Mouse (Mus musculus) T-cell, adult 2 months (primary cell): ENCODE results near the gene Psg19.
"Not testable (repeated sequence)": the region's sequence is repeated elsewhere in the genome, so short reads cannot be mapped to it uniquely, and the experiment has no call there.

Source experiments
- DNase-seq: peaks from one replicate; pipeline ENCODE4 v3.0.0; 2022; ENCODE audit warnings: low spot score

Gene Psg19

DNA sequence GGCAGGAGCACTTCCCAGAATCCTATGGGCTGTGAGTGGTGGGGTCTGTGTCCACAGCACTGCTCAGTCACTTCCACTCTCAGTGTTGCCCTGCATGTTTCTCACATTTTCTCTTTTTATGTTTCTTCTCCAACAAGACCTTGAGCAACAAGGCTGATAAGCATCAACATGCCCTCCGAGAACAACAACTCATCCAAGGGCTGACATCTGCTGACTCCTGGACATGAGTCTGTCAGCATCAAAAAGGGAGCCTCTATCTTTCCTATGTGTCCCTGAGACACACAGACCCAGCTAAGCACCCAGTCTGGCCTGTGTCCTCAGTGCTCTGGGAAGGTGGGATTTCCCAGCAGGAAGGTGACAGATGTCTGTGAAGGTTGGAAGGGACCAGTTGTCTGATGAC, at the start of gene Psg19:
TSS of gene Psg19 (minus strand) at position 101 of the 400 bp plus-strand sequence.
- DNase-seq: no peak

DNA sequence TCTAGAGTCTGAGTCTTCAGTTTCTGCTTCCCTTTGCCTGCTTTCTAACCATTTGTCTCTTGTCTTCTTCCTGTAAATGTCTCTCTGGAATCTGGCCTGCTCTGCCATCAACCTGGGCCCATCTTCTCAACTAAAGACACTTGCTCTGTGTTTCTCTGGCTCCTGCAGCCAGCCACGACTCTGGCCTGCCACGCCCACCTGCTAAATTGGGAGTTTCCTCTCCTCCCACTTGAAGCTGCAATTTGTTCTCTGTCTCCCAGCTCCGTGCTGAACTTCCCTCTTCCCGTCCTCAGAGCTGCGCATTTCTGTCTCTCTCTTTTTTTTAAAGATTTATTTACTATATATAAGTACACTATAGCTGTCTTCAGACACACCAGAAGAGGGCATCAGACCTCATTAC, 46.5 kb upstream of the Psg19 start:
- no peak for DNase-seq

- DNase-seq: no peak
Observed at GRCm38 (mm10) chr7:18841174-18841567, 42.9 kb upstream of the Psg19 start.

GRCm38 (mm10) chr7:18840386-18841173, 42.3 kb upstream of the Psg19 start:
- peak; percentile 60 for DNase-seq

- no peak for DNase-seq
Observed at GRCm38 (mm10) chr7:18839865-18840264, 41.5 kb upstream of the Psg19 start, which contains the start of gene Mill2. TSS of gene Mill2 (plus strand) at chr7:18839966.

GRCm38 (mm10) chr7:18832298-18832697, 34.0 kb upstream of the Psg19 start:
- no peak for DNase-seq

- DNase-seq: no peak
Observed at GRCm38 (mm10) chr7:18829545-18829944, 31.2 kb upstream of the Psg19 start.

DNA sequence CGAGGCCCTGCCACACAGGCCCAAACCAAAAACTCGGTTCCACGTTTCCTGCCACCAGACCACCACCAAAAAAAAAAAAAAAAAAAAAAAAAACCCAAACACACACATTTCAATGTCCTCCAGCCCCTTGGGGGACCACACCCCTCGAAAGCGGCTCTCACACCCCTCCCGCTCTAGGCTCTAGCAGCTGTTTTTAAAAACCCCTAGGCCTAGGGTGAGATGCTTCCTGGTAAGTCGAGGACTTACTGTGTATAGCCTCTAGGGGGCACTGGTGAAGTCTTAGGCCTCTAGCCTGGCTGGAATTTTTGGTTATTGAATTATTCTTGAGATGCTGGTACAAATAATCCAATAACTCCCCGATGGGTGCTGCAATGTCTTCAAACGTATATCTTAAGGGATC, 30.3 kb upstream of the Psg19 start:
- no peak for DNase-seq

GRCm38 (mm10) chr7:18827792-18828546, 29.6 kb upstream of the Psg19 start:
- no peak for DNase-seq

DNA sequence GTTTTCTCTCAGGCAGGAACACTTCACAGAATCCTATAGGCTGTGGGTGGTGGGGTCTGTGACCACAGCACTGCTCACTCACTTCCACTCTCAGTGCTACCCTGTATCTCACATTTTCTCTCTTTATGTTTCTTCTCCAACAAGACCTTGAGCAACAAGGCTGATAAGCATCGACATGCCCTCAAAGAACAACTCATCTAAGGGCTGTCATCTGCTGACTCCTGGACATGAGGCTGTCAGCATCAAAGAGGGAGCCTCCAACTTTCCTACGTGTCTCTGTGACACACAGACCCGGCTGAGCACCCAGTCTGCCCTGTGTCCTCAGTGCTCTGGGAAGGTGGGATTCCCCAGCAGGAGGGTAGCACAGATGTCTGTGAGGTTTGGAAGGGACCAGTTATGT, 23.2 kb upstream of the Psg19 start, which contains the start of gene Psg17:
TSS of gene Psg17 (minus strand) at position 101 of the 400 bp plus-strand sequence.
- no peak for DNase-seq

DNA sequence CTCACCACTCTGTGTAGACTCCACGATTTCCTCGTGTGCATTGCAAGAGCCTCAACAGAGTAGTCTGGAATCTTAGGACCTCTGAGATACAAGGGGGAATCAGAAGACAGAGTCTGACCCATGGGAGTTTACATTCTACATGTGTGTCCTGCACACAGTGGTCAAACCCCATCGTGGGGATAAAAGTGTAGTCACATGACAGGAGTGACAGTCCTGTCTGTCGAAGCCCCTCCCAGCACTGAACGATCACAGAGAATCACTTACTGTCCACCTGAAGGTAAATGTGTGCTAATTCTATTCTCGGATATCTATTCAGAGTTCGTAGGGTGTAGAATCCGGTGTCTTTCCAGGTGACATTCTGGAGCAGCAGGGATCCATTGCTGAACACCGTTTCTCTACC, 20.0 kb upstream of the Psg19 start:
- no peak for DNase-seq

DNA sequence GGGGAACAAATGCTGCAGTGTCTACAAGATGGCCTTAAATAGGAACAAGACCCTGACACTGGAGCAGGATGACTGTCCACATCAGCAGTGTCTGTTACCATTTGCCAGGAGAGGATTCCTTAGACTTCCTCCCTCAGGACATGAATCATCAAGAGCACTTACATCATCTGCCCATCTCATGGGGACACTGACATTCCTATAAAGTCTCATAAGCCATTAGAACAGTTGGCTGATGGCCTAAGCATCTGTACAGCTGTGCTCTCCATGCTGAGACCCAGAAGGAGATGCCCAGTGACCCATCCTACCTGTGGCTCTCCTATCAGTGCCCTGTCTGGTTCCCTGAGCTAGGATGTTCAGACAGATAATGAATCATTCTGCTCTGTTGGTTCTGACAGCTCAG, 5.2 kb upstream of the Psg19 start:
- no peak for DNase-seq

GRCm38 (mm10) chr7:18799129-18799528, 809 bp upstream of the Psg19 start:
- DNase-seq: no peak

DNA sequence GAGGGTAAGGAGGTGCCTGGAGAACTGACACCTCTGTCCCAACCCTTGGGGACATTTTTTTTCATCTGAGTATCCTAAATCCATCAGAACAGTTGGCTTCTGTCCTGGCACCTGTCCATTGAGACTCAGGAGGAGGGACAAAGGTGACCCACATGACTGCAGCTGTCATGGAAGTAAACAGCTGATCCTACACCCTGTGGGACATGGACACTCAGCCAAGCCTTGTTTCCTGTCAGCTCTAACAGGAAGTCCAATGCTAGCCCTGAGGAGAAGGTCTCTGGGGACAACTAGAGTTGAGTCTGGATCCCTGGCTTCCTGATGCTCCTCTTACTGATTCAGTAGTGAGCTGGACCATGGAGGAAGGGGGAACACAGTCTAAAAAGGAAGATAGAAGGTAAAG, 7.6 kb downstream of the Psg19 start:
- DNase-seq: not testable (repeated sequence)

GRCm38 (mm10) chr7:18781301-18781700, 17.0 kb downstream of the Psg19 start:
- DNase-seq: not testable (repeated sequence)

GRCm38 (mm10) chr7:18779337-18779781, 19.0 kb downstream of the Psg19 start:
- DNase-seq: no peak

GRCm38 (mm10) chr7:18762885-18763284, 35.4 kb downstream of the Psg19 start:
- not testable (repeated sequence) for DNase-seq

DNA sequence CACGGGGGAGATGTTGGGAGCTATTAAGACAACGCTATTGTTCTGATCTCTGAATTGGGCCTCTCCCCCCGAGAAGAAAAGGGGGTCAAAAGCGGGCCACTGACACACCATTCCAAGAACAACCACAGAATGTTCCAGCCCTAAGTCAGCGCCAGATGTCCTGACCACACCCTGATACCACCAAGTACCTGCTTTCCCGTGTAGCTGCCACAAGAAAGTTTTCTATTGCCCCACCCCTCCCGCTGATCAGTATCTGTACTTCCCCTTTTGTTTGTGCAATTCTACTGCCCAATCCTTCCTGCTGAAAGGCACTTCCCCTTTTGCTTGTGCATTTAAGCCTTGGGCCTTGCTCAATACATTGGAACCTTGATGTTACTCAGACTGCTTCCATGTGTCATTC, 38.2 kb downstream of the Psg19 start:
- not testable (repeated sequence) for DNase-seq

DNA sequence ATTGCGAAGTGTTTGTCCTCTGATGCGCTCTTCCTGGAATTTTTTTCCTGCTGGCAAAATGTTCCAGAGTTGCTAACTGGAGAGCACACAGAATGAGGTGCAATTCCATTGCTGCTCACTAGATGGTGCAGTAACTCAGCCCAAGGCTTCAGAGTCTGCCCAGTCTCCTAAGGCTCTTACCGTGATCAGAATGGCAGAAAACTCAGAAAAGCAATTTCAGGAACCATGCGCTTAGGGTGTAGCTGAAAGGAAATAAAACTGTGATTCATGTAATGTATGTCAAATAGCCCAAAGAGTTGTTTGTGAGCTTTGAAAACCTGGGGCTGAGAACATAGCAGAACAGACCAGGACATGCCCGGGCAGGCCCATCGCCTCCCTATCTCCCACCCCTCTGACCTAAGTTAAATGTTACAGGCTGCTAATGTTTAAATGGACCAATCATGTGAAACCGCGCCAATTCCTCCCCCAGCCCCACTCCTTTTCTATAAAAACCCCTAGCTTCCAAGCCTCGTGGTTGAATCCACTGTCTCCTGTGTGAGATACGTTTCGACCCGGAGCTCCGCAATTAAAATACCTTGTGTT, 48.3 kb downstream of the Psg19 start:
- peak; percentile 2 for DNase-seq

GRCm38 (mm10) chr7:18748994-18749895, 49.1 kb downstream of the Psg19 start:
- no peak for DNase-seq

- DNase-seq: not testable (repeated sequence)
Observed at GRCm38 (mm10) chr7:18747420-18747819, 50.9 kb downstream of the Psg19 start.
